In genomic region chr9:61695381-61695791, GRCm38 (mm10) we compare ENCODE assay signal across 8 mouse cellular contexts.
DNase-seq lines count a peak whose midpoint lies in the region; ATAC-seq and TF ChIP-seq lines count a peak whose summit lies in the region.

No protein-coding gene starts in this region.

- no peaks in the 10 kb centered on the region for H3K36me3 ChIP-seq in kidney, embryonic 16.5 days (ENCODE audit: insufficient read depth, low read length)
- H3K36me3 ChIP-seq in kidney, embryonic 14.5 days (ENCODE audit: control insufficient read depth, insufficient read depth, low read length) = no peaks in the 10 kb centered on the region

- H3K9ac ChIP-seq in kidney, embryonic 16.5 days (replicated peaks; ENCODE audit: low read length) = 0 out of 2 replicates have a peak overlapping the region, but pooled peaks have one; percentile 14
- no peak overlapping the region for H3K9ac ChIP-seq in kidney, embryonic 14.5 days (ENCODE audit: low read depth, low read length)

- 6% methylated on average over 9 of the region's 9 CpGs for WGBS in kidney, embryonic 16.5 days
- WGBS in kidney, embryonic 14.5 days = 3% methylated on average over 9 of the region's 9 CpGs
- WGBS in bone marrow, adult 2 months = 11% methylated on average over 9 of the region's 9 CpGs

- H3K4me2 ChIP-seq in kidney, embryonic 16.5 days (replicated peaks; ENCODE audit: low read depth, low read length) = no peak overlapping the region
- H3K4me2 ChIP-seq in kidney, embryonic 14.5 days (replicated peaks; ENCODE audit: low read depth, low read length) = no peak overlapping the region

- peak; percentile 44; the same call in 1 of the 2 replicates for TF ChIP-seq CTCF in bone marrow, adult 2 months (IDR thresholded peaks at IDR 0.05; ENCODE audit: control insufficient read depth, insufficient read depth, low read length)

- DNase-seq in MN1 (ENCODE audit: low spot score) = peak; percentile 72
- peak; percentile 39 to 44 for DNase-seq in lung, postnatal 4 days
- no peak for DNase-seq in layer of hippocampus, adult 18-20 months (ENCODE audit: low spot score in 2 of 2)
- no peak for DNase-seq in thymus, adult 18-20 months
- DNase-seq in layer of hippocampus, adult 8-10 months (ENCODE audit: low spot score in 2 of 2) = no peak

- no peak overlapping the region for H3K27ac ChIP-seq in kidney, embryonic 16.5 days (ENCODE audit: low read length)
- no peak overlapping the region for H3K27ac ChIP-seq in kidney, embryonic 14.5 days (ENCODE audit: low read depth, low read length)
- H3K27ac ChIP-seq in bone marrow, adult 2 months (ENCODE audit: control insufficient read depth, insufficient read depth, low read depth, low read length, poor library complexity) = no peak overlapping the region

- peaks cover 29% of the 10 kb centered on the region for H3K27me3 ChIP-seq in kidney, embryonic 16.5 days (ENCODE audit: insufficient read depth, low read length)
- peaks cover 10% of the 10 kb centered on the region; the same call in 1 of the 2 replicates for H3K27me3 ChIP-seq in kidney, embryonic 14.5 days (ENCODE audit: control insufficient read depth, insufficient read depth, low read length)

- no peaks in the 10 kb centered on the region for H3K9me3 ChIP-seq in kidney, embryonic 16.5 days (ENCODE audit: low read length)
- no peaks in the 10 kb centered on the region for H3K9me3 ChIP-seq in kidney, embryonic 14.5 days (ENCODE audit: control insufficient read depth, low read length)

- H3K4me1 ChIP-seq in kidney, embryonic 16.5 days (ENCODE audit: insufficient read depth, low read length) = peaks cover 10% of the 10 kb centered on the region
- peaks cover 11% of the 10 kb centered on the region for H3K4me1 ChIP-seq in kidney, embryonic 14.5 days (ENCODE audit: control insufficient read depth, insufficient read depth, low read length)
- H3K4me1 ChIP-seq in bone marrow, adult 2 months (ENCODE audit: control insufficient read depth, insufficient read depth, low read length) = peaks cover 7% of the 10 kb centered on the region

- no peak overlapping the region for H3K4me3 ChIP-seq in kidney, embryonic 16.5 days (ENCODE audit: low read length)
- no peak overlapping the region for H3K4me3 ChIP-seq in kidney, embryonic 14.5 days (ENCODE audit: low read length)
- H3K4me3 ChIP-seq in bone marrow, adult 2 months (replicated peaks; ENCODE audit: control insufficient read depth, low read depth, low read length) = no peak overlapping the region

- TF ChIP-seq POLR2A in bone marrow, adult 2 months (IDR thresholded peaks at IDR 0.05; ENCODE audit: borderline replicate concordance, control insufficient read depth, low read depth, low read length) = no peak

- ATAC-seq in kidney, embryonic 16.5 days (ENCODE audit: low FRiP score, low TSS enrichment) = no peak
- ATAC-seq in kidney, embryonic 14.5 days (ENCODE audit: low FRiP score, low TSS enrichment) = no peak

Comparison
In these comparisons a context has a peak if more than half of its experiments do, and no peak if none do; other contexts are left out.
1. DNase-seq: peak in MN1 (single experiment) and lung, postnatal 4 days (2 of 2); none in layer of hippocampus, adult 18-20 months (0 of 2), thymus, adult 18-20 months (0 of 2) and layer of hippocampus, adult 8-10 months (0 of 2).